Mouse (Mus musculus) testis, adult 2 months (tissue): ENCODE measurements around the gene Sds. TPM values are rescaled to one million over a fixed set of nuclear protein-coding genes. Genes with fewer than 3 reads are reported as not detected.
A peak's percentile ranks its signal among the peaks of the same experiment; 100 is the strongest.

Source experiments
- H3K27ac ChIP-seq: fragments of 200-500 bp; 2 replicates; pipeline ENCODE4 v1.5.1; 2012; ENCODE audit warnings: low read depth, low read length; ENCODE audit not compliant: control insufficient read depth, insufficient read depth
- H3K27me3 ChIP-seq: fragments of 200-500 bp; 2 replicates; pipeline ENCODE4 v1.6.1; 2012; ENCODE audit warnings: mild to moderate bottlenecking, low read length, moderate library complexity; ENCODE audit not compliant: control insufficient read depth, insufficient read depth
- H3K36me3 ChIP-seq: fragments of 200-500 bp; 2 replicates; pipeline ENCODE4 v1.6.1; 2012; ENCODE audit warnings: mild to moderate bottlenecking, low read length; ENCODE audit not compliant: control insufficient read depth, insufficient read depth
- H3K4me1 ChIP-seq: fragments of 200-500 bp; 2 replicates; pipeline ENCODE4 v1.6.1; 2012; ENCODE audit warnings: low read length; ENCODE audit not compliant: control insufficient read depth, insufficient read depth
- H3K4me3 ChIP-seq: fragments of 200-500 bp; 2 replicates; pipeline ENCODE4 v1.5.1; 2012; ENCODE audit warnings: low read depth, mild to moderate bottlenecking, low read length, moderate library complexity, mixed read lengths; ENCODE audit not compliant: control insufficient read depth
- CTCF ChIP-seq: fragments of 200-500 bp; IDR thresholded peaks from 2 replicates; pipeline ENCODE4 v1.5.1; 2012; ENCODE audit warnings: low read depth, mild to moderate bottlenecking, inconsistent platforms, low read length, moderate library complexity; ENCODE audit not compliant: control insufficient read depth, insufficient read depth, insufficient replicate concordance
- POLR2A ChIP-seq: fragments of 200-500 bp; IDR thresholded peaks from 2 replicates; pipeline ENCODE4 v1.6.1; 2012; ENCODE audit warnings: low read depth, mild to moderate bottlenecking, inconsistent platforms, low read length, moderate library complexity; ENCODE audit not compliant: control insufficient read depth
- polyA plus RNA-seq: library from polyadenylated mRNA; depleted of rRNA; stranded (reverse); fragments of >200 nt; gene quantifications from 2 replicates; pipeline ENCODE4 v1.2.3, GENCODE M21; 2012

Gene Sds
- polyA plus RNA-seq, 1 experiment: 1.1 TPM

- Histone ChIP-seq H3K27me3 (no peaks in the 10 kb centered on the region), H3K4me1 (no peaks in the 10 kb centered on the region), H3K36me3 (no peaks in the 10 kb centered on the region), H3K27ac (no peak overlapping the region), H3K4me3 (no peak overlapping the region)
- TF ChIP-seq POLR2A: no peak
- TF ChIP-seq CTCF: peak; percentile 65; the same call in 1 of the 2 replicates
These were observed 12.0 kb upstream of the Sds start for GRCm38 (mm10) chr5:120464321-120464720.

DNA sequence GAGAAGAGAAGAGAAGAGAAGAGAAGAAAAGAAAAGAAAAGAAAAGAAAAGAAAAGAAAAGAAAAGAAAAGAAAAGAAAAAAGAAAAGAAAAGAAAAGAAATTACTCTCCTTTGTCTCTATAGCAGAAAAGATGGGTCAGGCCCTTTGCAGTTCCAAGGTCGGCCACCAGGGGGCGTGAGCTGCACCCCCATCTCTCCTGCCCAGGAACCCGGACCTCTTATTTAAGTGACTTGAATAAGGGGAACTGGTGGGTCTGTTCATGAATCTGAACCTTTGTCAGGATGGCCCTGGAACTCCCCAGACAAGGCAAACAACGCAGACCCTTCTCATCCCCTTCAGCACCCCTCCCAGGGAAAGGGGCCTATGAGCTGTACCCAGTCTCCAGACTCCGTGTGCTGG is 11.3 kb upstream of the Sds start:
- Histone ChIP-seq H3K36me3 (no peaks in the 10 kb centered on the region), H3K4me3 (no peak overlapping the region), H3K27ac (no peak overlapping the region), H3K27me3 (no peaks in the 10 kb centered on the region), H3K4me1 (no peaks in the 10 kb centered on the region)
- TF ChIP-seq CTCF (peak; percentile 91), POLR2A (no peak)

DNA sequence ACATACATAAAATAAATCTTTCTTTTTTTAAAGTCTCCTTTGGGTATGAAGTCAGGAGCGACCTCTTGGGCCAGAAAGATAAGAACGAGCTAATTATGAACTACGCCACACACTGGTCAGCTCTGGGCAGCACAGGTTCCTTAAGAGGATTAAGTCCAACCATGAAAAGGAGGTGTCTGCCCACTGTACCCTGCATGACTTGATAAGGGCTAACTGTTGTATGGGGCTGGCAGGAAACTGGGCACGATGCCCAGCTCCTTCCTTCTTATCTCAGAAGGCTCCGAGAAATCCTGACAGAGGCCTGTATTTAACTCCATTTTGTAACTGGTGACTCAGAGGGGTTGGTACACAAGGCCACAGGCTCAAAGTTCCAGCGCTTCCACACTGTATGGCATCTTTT is 10.5 kb upstream of the Sds start:
- Histone ChIP-seq H3K4me3 (no peak overlapping the region), H3K27me3 (no peaks in the 10 kb centered on the region), H3K36me3 (no peaks in the 10 kb centered on the region), H3K27ac (no peak overlapping the region), H3K4me1 (no peaks in the 10 kb centered on the region)
- TF ChIP-seq CTCF: no peak

- no peaks in the 10 kb centered on the region for H3K36me3 ChIP-seq
- H3K27me3 ChIP-seq: no peaks in the 10 kb centered on the region
- no peak overlapping the region; the same call in 1 of the 2 replicates for H3K4me3 ChIP-seq
- H3K4me1 ChIP-seq: no peaks in the 10 kb centered on the region
- H3K27ac ChIP-seq: no peak overlapping the region; the same call in 1 of the 2 replicates
- no peak for TF ChIP-seq CTCF
- peak; percentile 29; the same call in 1 of the 2 replicates for TF ChIP-seq POLR2A
These were observed 9.3 kb upstream of the Sds start for GRCm38 (mm10) chr5:120467026-120467425.

DNA sequence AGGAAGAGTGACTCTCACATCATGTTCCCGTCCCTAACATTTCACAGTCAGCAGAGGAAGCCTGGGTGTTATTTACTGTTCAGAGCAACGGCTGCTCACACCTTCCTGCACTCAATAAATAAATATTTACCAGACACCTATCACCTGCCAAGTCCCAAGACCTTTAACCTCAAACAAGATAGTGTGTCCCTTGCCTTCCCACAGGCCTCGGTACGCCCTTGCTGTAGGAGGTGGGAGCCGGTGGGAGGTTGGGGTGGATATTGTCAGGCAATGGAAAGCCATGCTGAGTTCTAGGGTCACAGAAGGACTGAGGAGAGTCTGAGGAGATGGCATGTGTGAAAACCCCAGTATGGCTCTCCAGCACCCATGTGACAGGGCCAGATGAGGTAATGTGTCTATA is 8.0 kb upstream of the Sds start:
- Histone ChIP-seq H3K4me1 (no peaks in the 10 kb centered on the region), H3K27me3 (no peaks in the 10 kb centered on the region), H3K4me3 (no peak overlapping the region), H3K36me3 (no peaks in the 10 kb centered on the region), H3K27ac (no peak overlapping the region)
- TF ChIP-seq CTCF (no peak), POLR2A (no peak)

- Histone ChIP-seq H3K4me3 (no peak overlapping the region), H3K4me1 (no peaks in the 10 kb centered on the region), H3K36me3 (no peaks in the 10 kb centered on the region), H3K27ac (no peak overlapping the region), H3K27me3 (no peaks in the 10 kb centered on the region)
- no peak for TF ChIP-seq CTCF
- no peak for TF ChIP-seq POLR2A
These were observed 7.5 kb upstream of the Sds start for GRCm38 (mm10) chr5:120468830-120469229.

DNA sequence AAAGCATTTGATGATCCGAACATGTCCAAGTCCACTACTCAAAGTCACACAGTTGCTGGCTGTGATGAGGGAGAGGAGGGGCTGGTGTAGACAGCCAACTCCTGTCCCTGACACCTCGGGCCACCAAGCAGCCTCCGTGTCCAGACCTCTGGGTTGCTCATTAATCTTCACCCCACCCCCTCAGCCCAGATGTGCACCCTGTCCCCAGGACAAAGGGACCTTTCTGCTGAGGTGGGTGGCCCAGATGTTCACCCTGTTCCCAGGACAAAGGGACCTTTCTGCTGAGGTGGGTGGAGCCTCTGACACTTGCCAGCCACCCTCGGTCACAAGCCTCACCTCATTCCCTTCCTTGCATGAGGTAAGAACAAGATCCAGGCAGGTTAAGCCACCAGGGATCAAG is 4.8 kb upstream of the Sds start:
- no peaks in the 10 kb centered on the region for H3K27me3 ChIP-seq
- peaks cover 4% of the 10 kb centered on the region; the same call in 1 of the 2 replicates for H3K4me1 ChIP-seq
- no peak for TF ChIP-seq POLR2A
- TF ChIP-seq CTCF: no peak
- no peaks in the 10 kb centered on the region for H3K36me3 ChIP-seq
- no peak overlapping the region for H3K4me3 ChIP-seq
- H3K27ac ChIP-seq: no peak overlapping the region

DNA sequence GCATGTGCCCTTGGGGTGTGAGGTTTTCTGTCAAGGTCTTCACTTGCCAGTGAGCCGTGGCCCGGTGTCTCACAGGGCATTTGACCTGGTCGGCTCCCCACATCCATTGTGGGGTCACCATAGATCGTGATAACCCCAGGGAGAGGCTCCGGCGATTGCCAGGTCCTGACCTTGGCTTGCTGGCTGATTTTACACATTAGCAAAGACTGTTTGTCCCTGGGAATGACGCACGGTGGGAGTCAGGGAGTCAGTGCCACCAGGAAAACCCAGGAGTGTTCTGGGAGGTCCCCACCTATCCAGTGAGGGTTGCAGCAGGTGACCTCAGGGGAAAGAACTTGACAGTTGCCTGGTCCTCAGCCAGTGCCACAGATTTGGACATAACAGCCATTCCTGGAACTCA is 3.6 kb upstream of the Sds start, which contains the start of gene Sdsl:
Gene Sdsl (minus strand): TSS at position 41 of the 400 bp plus-strand sequence.
- peaks cover 5% of the 10 kb centered on the region; the same call in 1 of the 2 replicates for H3K4me1 ChIP-seq
- no peak within 1 kb of the TSS for H3K27ac ChIP-seq
- H3K27me3 ChIP-seq: no peaks in the 10 kb centered on the region; the same call in 1 of the 2 replicates
- TF ChIP-seq CTCF (no peak), POLR2A (no peak)
- no peaks in the 10 kb centered on the region for H3K36me3 ChIP-seq
- H3K4me3 ChIP-seq: no peak within 1 kb of the TSS
